Mouse (Mus musculus) T-helper 1 cell (primary cell): ENCODE data around the gene Gm14409.
"Not testable (repeated sequence)": the region's sequence is repeated elsewhere in the genome, so short reads cannot be mapped to it uniquely, and the experiment has no call there.

Experiments used
- in situ Hi-C: fragments of 300-600 bp; cut with MboI, MseI; formaldehyde crosslinking; loops from one replicate; pipeline ENCODE4 v1.15.1; 2025; ENCODE audit warnings: high pct_unique_total_duplicates

The Gm14409 gene

DNA sequence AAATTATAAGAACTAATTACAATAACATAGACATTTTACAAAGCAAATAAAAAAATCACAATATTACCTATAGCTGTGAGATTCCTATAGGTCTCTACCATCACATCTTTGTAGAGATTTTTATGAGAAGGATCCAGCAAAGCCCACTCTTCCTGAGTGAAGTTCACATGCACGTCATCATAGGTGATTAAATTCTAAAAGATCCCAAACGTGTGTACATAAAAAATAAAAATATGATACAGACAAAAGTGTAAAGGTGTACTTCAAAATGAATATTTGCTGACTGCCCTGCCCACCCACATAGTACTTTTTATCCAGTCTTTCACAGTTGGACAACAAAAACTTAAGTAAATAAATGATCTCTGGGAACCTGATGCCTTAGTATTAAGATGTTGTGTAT lies at the start of gene Gm14409:
Gene Gm14409 (minus strand): TSS at position 101 of the 400 bp plus-strand sequence.
- in situ Hi-C loops: not testable (repeated sequence)

- in situ Hi-C loops: loop anchor here (25.0 kb wide), 1 partner anchor 447 kb away; no protein-coding TSS in a partner anchor
These were observed 42.8 kb upstream of the Gm14409 start for GRCm38 (mm10) chr2:177309627-177310026.

GRCm38 (mm10) chr2:177304980-177305379 lies 38.1 kb upstream of the Gm14409 start:
- in situ Hi-C loops: loop anchor here (25.0 kb wide), 1 partner anchor 443 kb away; no protein-coding TSS in a partner anchor

- in situ Hi-C loops: loop anchor here (5.0 kb wide), 1 partner anchor 309 kb away; no protein-coding TSS in a partner anchor
These were observed 16.9 kb upstream of the Gm14409 start for GRCm38 (mm10) chr2:177283701-177284100.

DNA sequence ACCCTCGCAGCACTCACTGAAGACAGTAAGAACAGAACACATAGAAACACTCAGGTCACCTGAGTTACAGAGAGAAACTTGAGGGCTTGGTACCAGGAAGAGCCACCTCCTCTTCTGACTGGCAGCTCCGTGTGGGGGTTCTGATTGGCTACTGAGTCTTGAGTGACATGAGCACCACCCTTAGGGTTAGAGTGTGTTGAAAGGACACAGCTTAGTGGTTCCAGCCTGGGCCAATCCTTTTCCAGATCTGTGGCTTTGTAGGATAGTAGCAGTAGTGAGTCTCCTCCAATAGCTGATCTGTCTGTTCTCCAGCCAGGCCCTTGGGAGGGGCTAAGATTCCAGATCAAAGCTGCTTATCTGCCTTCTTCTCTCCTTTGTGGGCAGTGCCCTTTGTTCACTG lies 10.9 kb upstream of the Gm14409 start:
- in situ Hi-C loops: not testable (repeated sequence)

DNA sequence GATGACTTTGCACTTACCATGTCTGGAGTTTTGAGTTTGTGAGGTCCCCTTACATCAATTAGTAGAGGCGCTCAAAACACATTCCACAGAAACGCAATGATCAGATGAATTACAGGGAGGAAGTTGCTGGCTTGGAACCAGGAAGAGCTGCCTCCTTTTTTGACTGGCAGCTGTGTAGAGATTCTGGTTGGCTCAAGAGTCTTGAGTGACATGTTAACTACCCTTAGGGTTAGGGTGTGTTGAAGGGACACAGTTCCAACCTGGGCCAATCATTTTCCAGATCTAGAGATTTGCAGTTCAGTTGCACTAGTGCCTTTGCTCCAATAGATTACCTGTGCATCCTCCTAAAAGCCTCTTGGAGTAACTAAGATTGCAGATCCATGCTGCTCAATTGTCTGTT lies 5.4 kb upstream of the Gm14409 start:
- in situ Hi-C loops: not testable (repeated sequence)

GRCm38 (mm10) chr2:177247449-177247848 lies 19.4 kb downstream of the Gm14409 start:
- in situ Hi-C loops: loop anchor here (5.0 kb wide), 1 partner anchor 310 kb away; no protein-coding TSS in a partner anchor

- in situ Hi-C loops: not testable (repeated sequence)
These were observed 36.4 kb downstream of the Gm14409 start for GRCm38 (mm10) chr2:177230461-177230860.
